ENCODE assay signal across 17 mouse cellular contexts in the genomic region with DNA sequence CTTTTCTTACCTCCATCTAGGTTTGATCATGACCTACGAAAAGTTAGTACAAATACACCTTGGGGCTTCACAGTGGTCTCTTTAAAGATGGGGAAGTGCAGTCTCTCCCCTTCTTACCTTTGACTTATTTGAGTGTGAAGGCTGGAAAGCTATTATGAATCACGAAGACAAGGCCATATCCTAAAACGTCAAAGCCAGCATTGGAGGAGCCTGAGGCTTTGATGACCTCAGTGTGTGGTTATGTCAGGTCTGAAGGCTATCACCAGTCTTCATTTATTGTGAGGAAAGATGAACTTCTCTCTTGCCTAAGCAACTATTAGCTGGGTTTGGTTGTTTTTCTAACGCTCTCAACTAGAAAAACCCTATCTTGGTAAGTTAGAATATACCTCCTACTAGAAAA.
A peak's percentile ranks its signal among the peaks of the same experiment; 100 is the strongest.
DNase-seq lines count a peak whose midpoint lies in the region.
"Had no signal": no experiment of that assay in that cellular context is flagged by ENCODE, and none has a peak within 500 bp of the region (broad histone marks: within the 10 kb centered on the region; RNA-seq: fewer than 3 reads in every experiment).

No protein-coding gene starts in this region.

- H3K9me3 ChIP-seq in embryonic facial prominence, embryonic 10.5 days: no peaks in the 10 kb centered on the region
- H3K9me3 ChIP-seq: embryonic facial prominence, embryonic 13.5 days; embryonic facial prominence, embryonic 15.5 days; forebrain, embryonic 10.5 days; forebrain, embryonic 12.5 days had no signal

- no peaks in the 10 kb centered on the region for H3K27me3 ChIP-seq in embryonic facial prominence, embryonic 10.5 days (replicated peaks; ENCODE audit: low read depth, poor library complexity, severe bottlenecking)
- H3K27me3 ChIP-seq: embryonic facial prominence, embryonic 13.5 days; embryonic facial prominence, embryonic 15.5 days; forebrain, embryonic 12.5 days had no signal

- 87% methylated on average over 4 of the region's 4 CpGs for WGBS in embryonic facial prominence, embryonic 10.5 days

- DNase-seq in adrenal gland, adult (ENCODE audit: inconsistent age in 2 of 2, low spot score in 1 of 2): peak; percentile 62 to 80
- no peak for DNase-seq in adrenal gland, postnatal 10 days
- DNase-seq in adrenal gland, adult 8-10 months: peak; percentile 51
- no peak for DNase-seq in adrenal gland, postnatal 4 days (ENCODE audit: low spot score in 2 of 2)
- DNase-seq in 3T3-L1 (ENCODE audit: low read depth, low spot score): peak; percentile 12
- DNase-seq in embryonic facial prominence, embryonic 10.5 days (ENCODE audit: low spot score): no peak
- DNase-seq: cerebellum, adult 11-12 months; cerebellum, adult 2 months; cerebellum, adult 9-10 months; cerebellum, postnatal 10 days; cerebellum, postnatal 25 days; gastrocnemius, adult 2 months had no signal

- no peaks in the 10 kb centered on the region for H3K4me1 ChIP-seq in embryonic facial prominence, embryonic 10.5 days
- H3K4me1 ChIP-seq: embryonic facial prominence, embryonic 15.5 days; forebrain, embryonic 12.5 days had no signal

- H3K4me3 ChIP-seq in embryonic facial prominence, embryonic 10.5 days: no peak overlapping the region
- H3K4me3 ChIP-seq: embryonic facial prominence, embryonic 13.5 days; embryonic facial prominence, embryonic 15.5 days; erythroblast, embryonic 14.5 days; forebrain, embryonic 10.5 days; forebrain, embryonic 12.5 days; gastrocnemius, adult 2 months had no signal

- no peaks in the 10 kb centered on the region for H3K36me3 ChIP-seq in embryonic facial prominence, embryonic 10.5 days (replicated peaks)
- H3K36me3 ChIP-seq: embryonic facial prominence, embryonic 13.5 days; embryonic facial prominence, embryonic 15.5 days; forebrain, embryonic 10.5 days; forebrain, embryonic 12.5 days had no signal

- no peak overlapping the region for H3K27ac ChIP-seq in embryonic facial prominence, embryonic 10.5 days (replicated peaks)
- H3K27ac ChIP-seq: embryonic facial prominence, embryonic 13.5 days; embryonic facial prominence, embryonic 15.5 days; forebrain, embryonic 10.5 days; forebrain, embryonic 12.5 days; gastrocnemius, adult 2 months had no signal

Comparison
In these comparisons a context has a peak if more than half of its experiments do, and no peak if none do; other contexts are left out.
1. DNase-seq: peak in adrenal gland, adult (2 of 2), adrenal gland, adult 8-10 months (single experiment) and 3T3-L1 (single experiment); none in adrenal gland, postnatal 10 days (single experiment), adrenal gland, postnatal 4 days (0 of 2) and embryonic facial prominence, embryonic 10.5 days (single experiment).